Comparison of ENCODE assay signal across 8 mouse cellular contexts in genomic region chr15:79687175-79687574, GRCm38 (mm10). TPM values are rescaled to one million over a fixed set of nuclear protein-coding genes. Genes with fewer than 3 reads are reported as not detected.
A peak's percentile ranks its signal among the peaks of the same experiment; 100 is the strongest.
DNase-seq lines count a peak whose midpoint lies in the region; ATAC-seq lines count a peak whose summit lies in the region.

No protein-coding gene starts in this region.

- H3K36me3 ChIP-seq in embryonic facial prominence, embryonic 11.5 days (replicated peaks; ENCODE audit: control insufficient read depth, insufficient read depth, low read depth, low read length), result no peaks in the 10 kb centered on the region; the same call in 1 of the 2 replicates
- no peaks in the 10 kb centered on the region for H3K36me3 ChIP-seq in hindbrain, embryonic 15.5 days
- H3K36me3 ChIP-seq in midbrain, embryonic 12.5 days, result no peaks in the 10 kb centered on the region

- no peaks in the 10 kb centered on the region for H3K9me3 ChIP-seq in embryonic facial prominence, embryonic 11.5 days (replicated peaks; ENCODE audit: control insufficient read depth, low read length)
- H3K9me3 ChIP-seq in hindbrain, embryonic 15.5 days, result no peaks in the 10 kb centered on the region
- no peaks in the 10 kb centered on the region for H3K9me3 ChIP-seq in midbrain, embryonic 12.5 days

- H3K27ac ChIP-seq in embryonic facial prominence, embryonic 11.5 days (replicated peaks; ENCODE audit: low read depth, low read length), result peak overlapping the region; percentile 95
- H3K27ac ChIP-seq in hindbrain, embryonic 15.5 days (replicated peaks), result peak overlapping the region; percentile 94
- H3K27ac ChIP-seq in midbrain, embryonic 12.5 days (replicated peaks), result peak overlapping the region; percentile 93

- no peak for ATAC-seq in embryonic facial prominence, embryonic 11.5 days (replicated peaks; ENCODE audit: insufficient number of reproducible peaks, low FRiP score, low TSS enrichment, low read depth)
- no peak for ATAC-seq in hindbrain, embryonic 15.5 days (ENCODE audit: low FRiP score, low read depth)
- no peak for ATAC-seq in midbrain, embryonic 12.5 days (ENCODE audit: low FRiP score, low read depth)

- peak; percentile 51 for DNase-seq in gastrocnemius, adult 18-20 months (ENCODE audit: low spot score)
- no peak for DNase-seq in gastrocnemius, postnatal 25 days
- peak; percentile 50 for DNase-seq in 3T3-L1 (ENCODE audit: low read depth, low spot score)
- peak; percentile 39 for DNase-seq in embryonic facial prominence, embryonic 11.5 days (ENCODE audit: low spot score)
- no peak for DNase-seq in thymus, postnatal 25 days
- no peak for DNase-seq in urinary bladder, postnatal 14 days (ENCODE audit: low spot score)

- H3K4me1 ChIP-seq in embryonic facial prominence, embryonic 11.5 days (ENCODE audit: control insufficient read depth, insufficient read depth, low read length), result peaks cover 8% of the 10 kb centered on the region
- H3K4me1 ChIP-seq in hindbrain, embryonic 15.5 days (replicated peaks), result peaks cover 70% of the 10 kb centered on the region
- peaks cover 59% of the 10 kb centered on the region for H3K4me1 ChIP-seq in midbrain, embryonic 12.5 days

- peak overlapping the region; percentile 79 for H3K4me2 ChIP-seq in embryonic facial prominence, embryonic 11.5 days (ENCODE audit: low read depth, low read length)
- H3K4me2 ChIP-seq in hindbrain, embryonic 15.5 days, result peak overlapping the region; percentile 90
- peak overlapping the region; percentile 80 for H3K4me2 ChIP-seq in midbrain, embryonic 12.5 days (replicated peaks)

- H3K9ac ChIP-seq in embryonic facial prominence, embryonic 11.5 days (replicated peaks; ENCODE audit: low read length), result peak overlapping the region; percentile 92
- peak overlapping the region; percentile 90 for H3K9ac ChIP-seq in hindbrain, embryonic 15.5 days
- H3K9ac ChIP-seq in midbrain, embryonic 12.5 days (replicated peaks), result peak overlapping the region; percentile 84

- no peaks in the 10 kb centered on the region for H3K27me3 ChIP-seq in embryonic facial prominence, embryonic 11.5 days (ENCODE audit: control insufficient read depth, insufficient read depth, low read length)
- H3K27me3 ChIP-seq in hindbrain, embryonic 15.5 days, result no peaks in the 10 kb centered on the region
- H3K27me3 ChIP-seq in midbrain, embryonic 12.5 days, result 0 out of 2 replicates have a peak, but pooled peaks cover 4% of the 10 kb centered on the region

- peak overlapping the region; percentile 94 for H3K4me3 ChIP-seq in embryonic facial prominence, embryonic 11.5 days (ENCODE audit: low read depth, low read length)
- peak overlapping the region; percentile 95 for H3K4me3 ChIP-seq in hindbrain, embryonic 15.5 days
- peak overlapping the region; percentile 89 for H3K4me3 ChIP-seq in midbrain, embryonic 12.5 days

- 1% methylated on average over 25 of the region's 33 CpGs for WGBS in embryonic facial prominence, embryonic 11.5 days
- WGBS in hindbrain, embryonic 15.5 days, result 0% methylated on average over 33 of the region's 33 CpGs
- WGBS in midbrain, embryonic 12.5 days, result under 1% methylated on average over 30 of the region's 33 CpGs

RNA-seq across cellular contexts. Expression of gene Josd1, which starts 0.5 kb away (rescaled TPM):
- 10 to 100 TPM; 13.9 to 17.6 TPM for total RNA-seq in gastrocnemius, adult 18-20 months (2021)
- 10 to 100 TPM; 12.1 to 16.0 TPM for total RNA-seq in gastrocnemius, postnatal 25 days (2021)
- polyA plus RNA-seq in embryonic facial prominence, embryonic 11.5 days (2014; fragmentation: Nextera tagmentation; extraction: Ambion mirVana), result 16.4 and 17.4 TPM in 2 replicates
- 23.2 and 24.5 TPM in 2 replicates for polyA plus RNA-seq in hindbrain, embryonic 15.5 days (2015; fragmentation: Nextera tagmentation; extraction: Ambion mirVana)
- 24.8 and 27.5 TPM in 2 replicates for polyA plus RNA-seq in midbrain, embryonic 12.5 days (2016; fragmentation: Nextera tagmentation; extraction: Ambion mirVana)

RNA-seq across cellular contexts. Expression of gene Gtpbp1, which starts 3.5 kb away (rescaled TPM):
- total RNA-seq in gastrocnemius, adult 18-20 months (2021), result 10 to 100 TPM; 25.2 to 28.1 TPM
- 10 to 100 TPM; 20.4 to 21.7 TPM for total RNA-seq in gastrocnemius, postnatal 25 days (2021)
- polyA plus RNA-seq in embryonic facial prominence, embryonic 11.5 days (2014; fragmentation: Nextera tagmentation; extraction: Ambion mirVana), result 29.2 and 31.6 TPM in 2 replicates
- polyA plus RNA-seq in hindbrain, embryonic 15.5 days (2015; fragmentation: Nextera tagmentation; extraction: Ambion mirVana), result 49.4 and 50.1 TPM in 2 replicates
- polyA plus RNA-seq in midbrain, embryonic 12.5 days (2016; fragmentation: Nextera tagmentation; extraction: Ambion mirVana), result 44.8 and 51.0 TPM in 2 replicates

RNA-seq across cellular contexts. Expression of gene Tomm22, which starts 16.5 kb away (rescaled TPM):
- 10 to 100 TPM; 57.0 to 60.2 TPM for total RNA-seq in gastrocnemius, adult 18-20 months (2021)
- total RNA-seq in gastrocnemius, postnatal 25 days (2021), result 10 to 100 TPM; 67.1 to 72.6 TPM
- 308 and 320 TPM in 2 replicates for polyA plus RNA-seq in embryonic facial prominence, embryonic 11.5 days (2014; fragmentation: Nextera tagmentation; extraction: Ambion mirVana)
- 224 and 236 TPM in 2 replicates for polyA plus RNA-seq in hindbrain, embryonic 15.5 days (2015; fragmentation: Nextera tagmentation; extraction: Ambion mirVana)
- polyA plus RNA-seq in midbrain, embryonic 12.5 days (2016; fragmentation: Nextera tagmentation; extraction: Ambion mirVana), result 252 and 269 TPM in 2 replicates

RNA-seq across cellular contexts. Expression of gene Cby1, which starts 28.2 kb away (rescaled TPM):
- 10 to 100 TPM; 13.4 to 15.2 TPM for total RNA-seq in gastrocnemius, adult 18-20 months (2021)
- 10 to 100 TPM; 14.3 to 15.8 TPM for total RNA-seq in gastrocnemius, postnatal 25 days (2021)
- polyA plus RNA-seq in embryonic facial prominence, embryonic 11.5 days (2014; fragmentation: Nextera tagmentation; extraction: Ambion mirVana), result 64.3 and 66.2 TPM in 2 replicates
- polyA plus RNA-seq in hindbrain, embryonic 15.5 days (2015; fragmentation: Nextera tagmentation; extraction: Ambion mirVana), result 91.4 and 94.3 TPM in 2 replicates
- polyA plus RNA-seq in midbrain, embryonic 12.5 days (2016; fragmentation: Nextera tagmentation; extraction: Ambion mirVana), result 79.7 and 82.0 TPM in 2 replicates

RNA-seq across cellular contexts. Expression of gene Fam227a, which starts 28.4 kb away (rescaled TPM):
- total RNA-seq in gastrocnemius, adult 18-20 months (2021), result under 1 TPM; 0.46 to 0.69 TPM
- under 1 TPM; 0.41 to 0.48 TPM for total RNA-seq in gastrocnemius, postnatal 25 days (2021)
- 1.8 and 3.3 TPM in 2 replicates for polyA plus RNA-seq in embryonic facial prominence, embryonic 11.5 days (2014; fragmentation: Nextera tagmentation; extraction: Ambion mirVana)
- polyA plus RNA-seq in hindbrain, embryonic 15.5 days (2015; fragmentation: Nextera tagmentation; extraction: Ambion mirVana), result 4.5 and 4.9 TPM in 2 replicates
- 4.6 and 5.4 TPM in 2 replicates for polyA plus RNA-seq in midbrain, embryonic 12.5 days (2016; fragmentation: Nextera tagmentation; extraction: Ambion mirVana)

Comparison
In these comparisons a context has a peak if more than half of its experiments do, and no peak if none do; other contexts are left out.
1. DNase-seq: peak in gastrocnemius, adult 18-20 months (single experiment), 3T3-L1 (single experiment) and embryonic facial prominence, embryonic 11.5 days (single experiment); none in gastrocnemius, postnatal 25 days (single experiment), thymus, postnatal 25 days (single experiment) and urinary bladder, postnatal 14 days (single experiment).
2. Peak in every context shown above with its lines, with median percentiles within 50 percentile points of each other: H3K27ac ChIP-seq, H3K4me2 ChIP-seq, H3K4me3 ChIP-seq and H3K9ac ChIP-seq.